Mouse (Mus musculus): ENCODE data around the gene Slc25a19. TPM values are rescaled to one million over a fixed set of nuclear protein-coding genes. Genes with fewer than 3 reads are reported as not detected.

Slc25a19 gene
- polyA plus RNA-seq, 1 experiment from 2014 or later: 48.3 TPM

DNA sequence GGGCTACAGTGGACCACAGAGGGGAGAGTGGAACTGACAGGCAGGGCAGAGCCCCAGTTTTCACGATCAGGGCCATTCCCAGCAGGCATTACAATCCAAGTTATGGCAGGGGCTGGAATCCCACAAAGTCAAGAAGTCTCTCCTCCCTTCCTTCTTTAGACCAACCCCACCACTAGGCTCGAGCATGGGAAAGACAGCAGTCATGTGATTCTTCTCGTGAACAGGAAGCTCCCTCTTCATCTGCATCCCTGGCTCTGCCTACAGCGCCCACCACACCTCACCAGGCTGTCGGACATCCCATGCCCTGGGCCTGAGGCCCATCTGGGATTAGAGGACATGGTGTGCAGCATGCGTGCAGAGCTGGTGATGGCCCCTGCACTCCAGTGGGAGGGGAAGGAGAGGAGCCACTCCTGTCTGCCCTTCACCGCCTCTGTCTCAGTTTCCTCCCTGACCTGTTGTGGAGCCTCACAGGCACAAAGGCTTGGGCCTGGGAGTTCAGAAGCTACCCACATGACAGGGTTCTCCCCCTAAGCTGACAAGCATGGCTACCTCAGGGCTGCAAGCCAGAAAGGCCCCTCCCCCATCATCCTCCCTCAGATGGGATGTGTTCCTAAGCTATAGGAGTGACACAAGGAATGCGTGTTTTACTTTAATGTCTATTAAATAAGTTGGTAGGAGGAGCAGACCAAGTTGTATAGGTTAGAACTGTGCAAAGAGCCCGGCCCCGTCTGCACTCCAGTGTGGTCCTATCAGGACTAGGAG, 13.6 kb downstream of the Slc25a19 start:
- peak; percentile 28 for ATAC-seq (replicated peaks; ENCODE audit: low FRiP score)
- Histone ChIP-seq H3K27ac (peak overlapping the region; percentile 99), H3K27me3 (no peaks in the 10 kb centered on the region), H3K4me1 (peaks cover 47% of the 10 kb centered on the region), H3K4me2 (no peak overlapping the region), H3K36me3 (peaks cover 49% of the 10 kb centered on the region), H3K9me3 (replicated peaks) (no peaks in the 10 kb centered on the region), H3K9ac (peak overlapping the region; percentile 3; the same call in 1 of the 2 replicates), H3K4me3 (replicated peaks) (no peak overlapping the region)
- 57% methylated on average over 10 of the region's 10 CpGs for WGBS

- peak overlapping the region; percentile 99 for H3K27ac ChIP-seq
- peaks cover 50% of the 10 kb centered on the region for H3K36me3 ChIP-seq
- WGBS: under 1% methylated on average over 16 of the region's 16 CpGs
- peaks cover 49% of the 10 kb centered on the region for H3K4me1 ChIP-seq
- peak overlapping the region; percentile 83 for H3K4me3 ChIP-seq (replicated peaks)
- H3K9me3 ChIP-seq (replicated peaks): no peaks in the 10 kb centered on the region
- peak overlapping the region; percentile 83 for H3K9ac ChIP-seq
- peak overlapping the region; percentile 93 for H3K4me2 ChIP-seq
- ATAC-seq (replicated peaks; ENCODE audit: low FRiP score): 0 out of 2 replicates have a peak, but pooled peaks have one; percentile 2
- no peaks in the 10 kb centered on the region for H3K27me3 ChIP-seq
Observed at GRCm38 (mm10) chr11:115613138-115613945, 14.8 kb downstream of the Slc25a19 start.

DNA sequence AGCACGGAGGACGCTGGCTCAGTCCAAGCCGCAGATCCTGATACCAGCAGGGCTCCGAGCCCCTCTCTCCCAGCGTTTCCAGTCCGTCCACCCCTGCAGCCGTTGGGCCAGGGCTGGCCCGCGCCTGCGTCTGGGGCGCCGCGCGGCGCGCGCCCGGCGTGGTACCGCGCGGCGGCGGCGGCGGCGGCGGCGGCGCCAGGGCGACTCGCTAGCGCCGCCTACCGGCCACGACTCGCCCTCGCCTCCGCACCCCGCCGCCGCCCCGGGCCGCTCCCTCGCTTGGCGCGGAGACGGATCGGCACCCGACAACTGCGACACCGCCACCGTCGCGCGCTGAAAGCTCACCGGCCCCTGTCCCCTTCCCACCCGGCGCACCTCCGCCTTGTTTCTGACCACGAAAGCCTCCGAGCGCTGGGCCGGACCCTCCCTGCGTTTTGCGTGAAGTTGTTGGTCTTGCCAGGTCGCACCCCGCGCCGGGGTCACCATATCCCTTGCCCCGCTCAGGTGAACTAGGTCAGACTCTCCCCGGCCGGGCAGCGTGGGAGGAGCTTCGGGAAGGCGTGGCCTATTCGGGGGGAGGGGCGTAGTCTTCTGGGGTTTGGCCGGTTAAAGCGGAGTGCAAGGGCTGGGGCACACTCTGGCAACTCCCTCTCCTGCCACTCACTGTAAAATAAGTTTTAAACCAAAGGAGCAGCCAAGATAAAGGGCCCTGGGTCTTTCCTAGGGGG, 15.5 kb downstream of the Slc25a19 start, which contains the start of gene Mif4gd:
Gene Mif4gd, minus strand, starts transcription at position 560 of the 728 bp plus-strand sequence.
- peak within 1 kb of the TSS; percentile 99 for H3K27ac ChIP-seq
- peak within 1 kb of the TSS; percentile 83 for H3K9ac ChIP-seq
- no peaks in the 10 kb centered on the region for H3K9me3 ChIP-seq (replicated peaks)
- H3K36me3 ChIP-seq: peaks cover 55% of the 10 kb centered on the region
- ATAC-seq (replicated peaks; ENCODE audit: low FRiP score): peak; percentile 83
- H3K27me3 ChIP-seq: no peaks in the 10 kb centered on the region
- WGBS: under 1% methylated on average over 80 of the region's 80 CpGs
- H3K4me2 ChIP-seq: peak within 1 kb of the TSS; percentile 93
- peaks cover 49% of the 10 kb centered on the region for H3K4me1 ChIP-seq
- H3K4me3 ChIP-seq (replicated peaks): peak within 1 kb of the TSS; percentile 83

DNA sequence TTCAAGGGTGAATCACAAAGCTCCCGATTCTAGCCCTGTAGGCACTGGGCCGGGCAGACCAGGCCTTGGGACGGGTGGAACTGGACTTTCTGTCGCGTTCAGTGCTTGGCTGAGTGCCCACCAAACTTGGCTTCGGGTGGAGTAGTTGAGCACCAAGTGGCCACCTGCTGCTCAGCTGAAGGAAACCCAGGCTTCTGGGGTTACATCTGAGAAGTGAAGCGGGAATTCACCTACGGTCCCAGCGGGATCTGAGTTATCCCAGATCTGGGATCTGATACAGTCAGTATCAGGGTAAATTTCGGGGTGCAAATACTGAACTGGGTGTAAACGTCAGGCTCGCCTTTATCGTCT, 16.1 kb downstream of the Slc25a19 start:
- under 1% methylated on average over 13 of the region's 13 CpGs for WGBS

GRCm38 (mm10) chr11:115611173-115611572, 16.9 kb downstream of the Slc25a19 start:
- WGBS: 49% methylated on average over 6 of the region's 6 CpGs
- H3K4me2 ChIP-seq: peak overlapping the region; percentile 93
- H3K27me3 ChIP-seq: no peaks in the 10 kb centered on the region
- no peak overlapping the region for H3K9ac ChIP-seq
- H3K4me3 ChIP-seq (replicated peaks): 0 out of 2 replicates have a peak overlapping the region, but pooled peaks have one; percentile 2
- H3K4me1 ChIP-seq: peaks cover 47% of the 10 kb centered on the region
- no peak for ATAC-seq (replicated peaks; ENCODE audit: low FRiP score)
- peaks cover 58% of the 10 kb centered on the region for H3K36me3 ChIP-seq
- H3K27ac ChIP-seq: no peak overlapping the region
- no peaks in the 10 kb centered on the region for H3K9me3 ChIP-seq (replicated peaks)

More for the DNA sequence above, 16.1 kb downstream of the Slc25a19 start:
- Histone ChIP-seq H3K9me3 (replicated peaks) (no peaks in the 10 kb centered on the region), H3K4me3 (replicated peaks) (peak overlapping the region; percentile 83), H3K27me3 (no peaks in the 10 kb centered on the region), H3K27ac (peak overlapping the region; percentile 99), H3K36me3 (peaks cover 55% of the 10 kb centered on the region), H3K4me2 (peak overlapping the region; percentile 93), H3K9ac (peak overlapping the region; percentile 83), H3K4me1 (peaks cover 49% of the 10 kb centered on the region)
- peak; percentile 29 for ATAC-seq (replicated peaks; ENCODE audit: low FRiP score)

- no peak for ATAC-seq (replicated peaks; ENCODE audit: low FRiP score)
- 73% methylated on average over 3 of the region's 3 CpGs for WGBS
- Histone ChIP-seq H3K9me3 (replicated peaks) (no peaks in the 10 kb centered on the region), H3K36me3 (peaks cover 53% of the 10 kb centered on the region), H3K4me3 (replicated peaks) (no peak overlapping the region), H3K27ac (no peak overlapping the region), H3K4me2 (no peak overlapping the region), H3K4me1 (peaks cover 46% of the 10 kb centered on the region), H3K9ac (no peak overlapping the region), H3K27me3 (no peaks in the 10 kb centered on the region)
Observed at GRCm38 (mm10) chr11:115609576-115609975, 18.5 kb downstream of the Slc25a19 start.

GRCm38 (mm10) chr11:115608421-115609399, 19.4 kb downstream of the Slc25a19 start:
- Histone ChIP-seq H3K4me1 (peaks cover 39% of the 10 kb centered on the region), H3K4me3 (replicated peaks) (no peak overlapping the region), H3K36me3 (peaks cover 53% of the 10 kb centered on the region), H3K27ac (0 out of 2 replicates have a peak overlapping the region, but pooled peaks have one; percentile 13), H3K27me3 (no peaks in the 10 kb centered on the region), H3K9me3 (replicated peaks) (no peaks in the 10 kb centered on the region), H3K9ac (no peak overlapping the region), H3K4me2 (no peak overlapping the region)
- no peak for ATAC-seq (replicated peaks; ENCODE audit: low FRiP score)
- 83% methylated on average over 23 of the region's 23 CpGs for WGBS

DNA sequence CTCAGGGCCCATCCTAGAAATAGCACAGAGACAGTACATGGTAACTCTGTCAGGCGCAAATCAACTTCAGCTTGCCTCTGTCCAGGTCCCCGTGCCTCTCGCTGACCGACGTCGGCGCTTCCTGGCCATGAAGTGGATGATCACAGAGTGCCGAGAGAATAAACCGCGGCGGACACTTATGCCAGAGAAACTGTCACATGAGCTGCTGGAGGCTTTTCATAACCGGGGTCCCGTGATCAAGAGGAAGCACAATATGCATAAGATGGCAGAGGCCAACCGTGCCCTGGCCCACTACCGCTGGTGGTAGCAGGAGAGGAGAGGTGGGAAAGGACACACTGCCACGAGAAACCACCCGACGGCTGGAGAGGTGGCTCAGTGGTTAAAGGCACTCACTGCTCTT, 21.4 kb downstream of the Slc25a19 start:
- Histone ChIP-seq H3K9ac (no peak overlapping the region), H3K4me1 (peaks cover 37% of the 10 kb centered on the region), H3K27ac (no peak overlapping the region), H3K27me3 (no peaks in the 10 kb centered on the region), H3K4me2 (no peak overlapping the region), H3K36me3 (peaks cover 53% of the 10 kb centered on the region), H3K9me3 (replicated peaks) (no peaks in the 10 kb centered on the region), H3K4me3 (replicated peaks) (no peak overlapping the region)
- no peak for ATAC-seq (replicated peaks; ENCODE audit: low FRiP score)
- WGBS: 94% methylated on average over 18 of the region's 18 CpGs

DNA sequence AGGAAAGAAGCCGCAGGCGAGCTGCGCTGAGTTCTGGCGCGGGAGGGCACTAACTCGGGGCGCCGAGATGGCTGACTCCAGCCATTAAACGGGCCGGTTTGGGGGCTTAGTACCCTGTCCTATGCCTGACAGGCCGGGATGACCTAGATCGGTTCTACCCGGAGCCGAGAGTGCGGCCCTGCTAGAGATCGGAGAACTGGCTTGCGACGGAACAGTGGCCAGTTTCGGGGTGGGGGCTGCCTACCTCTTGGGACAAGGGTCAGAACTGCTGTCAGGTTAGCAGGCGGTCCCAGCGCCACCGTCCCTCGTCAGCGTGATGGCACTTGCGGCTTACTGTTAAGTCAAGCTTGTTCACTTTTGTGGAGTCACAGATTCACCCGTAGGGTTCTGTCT, 23.8 kb downstream of the Slc25a19 start:
- Histone ChIP-seq H3K36me3 (peaks cover 47% of the 10 kb centered on the region), H3K27me3 (no peaks in the 10 kb centered on the region), H3K4me1 (peaks cover 41% of the 10 kb centered on the region), H3K4me3 (replicated peaks) (peak overlapping the region; percentile 88), H3K9me3 (replicated peaks) (no peaks in the 10 kb centered on the region), H3K27ac (peak overlapping the region; percentile 95), H3K9ac (peak overlapping the region; percentile 98), H3K4me2 (peak overlapping the region; percentile 85)
- peak; percentile 31 for ATAC-seq (replicated peaks; ENCODE audit: low FRiP score)
- under 1% methylated on average over 26 of the region's 26 CpGs for WGBS

DNA sequence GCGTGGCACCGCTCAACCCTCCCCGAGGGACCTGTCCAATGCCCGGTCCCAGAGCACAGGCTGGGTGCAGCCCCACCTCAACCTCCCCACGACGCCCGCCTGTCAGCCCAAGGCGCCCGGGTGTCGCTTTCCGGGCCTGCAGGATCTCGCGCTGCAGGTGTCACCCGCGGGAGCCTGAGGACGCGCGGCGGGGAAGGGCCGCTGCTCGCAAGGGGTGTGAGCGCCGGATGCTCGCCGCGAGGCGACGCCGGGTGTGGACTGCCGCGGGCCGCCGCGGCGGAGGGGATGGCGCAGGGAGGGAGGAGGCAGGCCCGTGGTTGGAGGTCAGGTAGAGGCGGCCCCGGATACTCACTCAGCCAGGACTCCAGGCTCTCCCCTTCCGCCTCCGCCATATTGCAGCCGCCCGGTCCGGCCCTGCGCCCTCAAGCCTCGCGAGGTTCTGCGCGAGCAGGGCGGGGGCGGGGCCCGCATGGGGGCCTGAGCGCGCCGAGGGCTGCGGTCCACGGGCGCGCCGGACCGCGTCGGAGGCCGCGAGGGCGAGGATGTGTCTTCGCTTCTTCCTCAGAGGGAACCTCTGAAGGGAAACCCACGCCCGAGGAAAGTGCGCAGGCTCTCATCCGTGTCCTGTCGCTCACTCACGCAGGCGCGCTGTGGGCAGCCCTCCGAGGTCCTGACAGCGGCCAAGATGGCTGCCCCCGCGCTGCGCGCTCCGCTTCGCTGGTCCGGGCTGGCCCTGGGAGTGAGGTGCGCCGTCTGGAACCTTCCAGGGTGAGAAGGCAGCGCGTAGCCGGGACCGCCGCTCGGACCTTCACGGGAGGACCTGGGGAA, 24.4 kb downstream of the Slc25a19 start, which contains the start of the genes Mrps7 and Gga3:
Gene Mrps7, plus strand, starts transcription at position 450 of the 828 bp plus-strand sequence.
Gene Gga3, minus strand, starts transcription at position 576 of the 828 bp plus-strand sequence.
- peaks cover 40% of the 10 kb centered on the region for H3K4me1 ChIP-seq
- H3K27me3 ChIP-seq: no peaks in the 10 kb centered on the region
- ATAC-seq (replicated peaks; ENCODE audit: low FRiP score): peak; percentile 97
- H3K36me3 ChIP-seq: peaks cover 46% of the 10 kb centered on the region
- under 1% methylated on average over 79 of the region's 93 CpGs for WGBS
- peak within 1 kb of the TSS; percentile 85 for H3K4me2 ChIP-seq
- peak within 1 kb of the TSS; percentile 88 for H3K4me3 ChIP-seq (replicated peaks)
- peak within 1 kb of the TSS; percentile 95 for H3K27ac ChIP-seq
- H3K9me3 ChIP-seq (replicated peaks): no peaks in the 10 kb centered on the region
- peak within 1 kb of the TSS; percentile 98 for H3K9ac ChIP-seq

All from kidney, embryonic 15.5 days (tissue).